Mouse (Mus musculus) ES-E14 (cell line): ENCODE data around the gene Srm. TPM values are rescaled to one million over a fixed set of nuclear protein-coding genes. Genes with fewer than 3 reads are reported as not detected.

Experiments
- DNase-seq: peaks from one replicate; pipeline ENCODE4 v3.0.0-alpha.2; 2013; ENCODE audit warnings: low read depth, low spot score
- H3K27ac ChIP-seq: 2 replicates; pipeline ENCODE4 v1.5.1; 2012; ENCODE audit warnings: low read depth, mild to moderate bottlenecking, low read length, moderate library complexity, mixed read lengths; ENCODE audit not compliant: poor library complexity, insufficient read depth, severe bottlenecking
- H3K36me3 ChIP-seq: 2 replicates; pipeline ENCODE4 v1.6.1; 2012; ENCODE audit warnings: mild to moderate bottlenecking, low read length, moderate library complexity, mixed read lengths; ENCODE audit not compliant: control insufficient read depth, poor library complexity, insufficient read depth, severe bottlenecking
- H3K4me1 ChIP-seq, 2 experiments: fragments of 150-350 bp in 1 of 2; sonication (generic) in 1 of 2; 2 replicates each; pipeline ENCODE4 v1.6.1; 2012; ENCODE audit warnings: low read length in 2 of 2, mild to moderate bottlenecking in 1 of 2, mixed read lengths in 1 of 2; ENCODE audit not compliant: control insufficient read depth in 2 of 2, insufficient read depth in 2 of 2, poor library complexity in 1 of 2
- H3K4me3 ChIP-seq, 2 experiments: fragments of 150-350 bp in 1 of 2; sonication (generic) in 1 of 2; 2 replicates each; pipeline ENCODE4 v1.5.1; 2012; ENCODE audit warnings: low read length in 2 of 2, low read depth in 1 of 2, mild to moderate bottlenecking in 1 of 2, mixed read lengths in 1 of 2; ENCODE audit not compliant: insufficient read depth in 1 of 2, poor library complexity in 1 of 2, severe bottlenecking in 1 of 2
- H3K9ac ChIP-seq: 2 replicates; pipeline ENCODE4 v1.6.1; 2012; ENCODE audit warnings: low read depth, mild to moderate bottlenecking, low read length, mixed read lengths; ENCODE audit not compliant: poor library complexity, insufficient read depth, severe bottlenecking
- H3K9me3 ChIP-seq: fragments of 150-350 bp; sonication (generic); 2 replicates; pipeline ENCODE4 v1.6.1; 2012; ENCODE audit warnings: low read depth, mild to moderate bottlenecking, low read length; ENCODE audit not compliant: control insufficient read depth, insufficient read depth
- CHD2 ChIP-seq: IDR thresholded peaks from 2 replicates; pipeline ENCODE4 v1.6.1; 2014; ENCODE audit warnings: mild to moderate bottlenecking, low read depth, low read length, inconsistent platforms
- HCFC1 ChIP-seq: IDR thresholded peaks from 2 replicates; pipeline ENCODE4 v1.6.1; 2012; ENCODE audit warnings: low read length, inconsistent platforms, borderline replicate concordance; ENCODE audit not compliant: insufficient read depth
- MAFK ChIP-seq: IDR thresholded peaks from 2 replicates; pipeline ENCODE4 v1.6.1; 2014; ENCODE audit warnings: mild to moderate bottlenecking, low read depth, low read length, inconsistent platforms; ENCODE audit not compliant: insufficient read depth
- ZC3H11A ChIP-seq: IDR thresholded peaks from 2 replicates; pipeline ENCODE4 v1.6.1; 2012; ENCODE audit warnings: low read depth, mild to moderate bottlenecking, inconsistent platforms, low read length, borderline replicate concordance
- ZNF384 ChIP-seq: IDR thresholded peaks from 2 replicates; pipeline ENCODE4 v1.6.1; 2012; ENCODE audit warnings: low read depth, low read length, inconsistent platforms
- in situ Hi-C, 2 experiments: fragments of 600-800 bp; cut with MboI; formaldehyde crosslinking; loops; one replicate each; pipeline ENCODE4 v1.15.1; 2025; ENCODE audit warnings: low sequenced_read_pairs in 2 of 2, inconsistent platforms in 1 of 2; ENCODE audit not compliant: unreplicated experiment in 2 of 2
- total RNA-seq: library from RNA; depleted of rRNA; stranded (reverse); fragments of 300-350 nt; gene quantifications from 2 replicates; pipeline ENCODE4 v1.2.3, GENCODE M21; 2012; rRNA removed

Gene Srm
- total RNA-seq, result 165 and 199 TPM in 2 replicates

DNA sequence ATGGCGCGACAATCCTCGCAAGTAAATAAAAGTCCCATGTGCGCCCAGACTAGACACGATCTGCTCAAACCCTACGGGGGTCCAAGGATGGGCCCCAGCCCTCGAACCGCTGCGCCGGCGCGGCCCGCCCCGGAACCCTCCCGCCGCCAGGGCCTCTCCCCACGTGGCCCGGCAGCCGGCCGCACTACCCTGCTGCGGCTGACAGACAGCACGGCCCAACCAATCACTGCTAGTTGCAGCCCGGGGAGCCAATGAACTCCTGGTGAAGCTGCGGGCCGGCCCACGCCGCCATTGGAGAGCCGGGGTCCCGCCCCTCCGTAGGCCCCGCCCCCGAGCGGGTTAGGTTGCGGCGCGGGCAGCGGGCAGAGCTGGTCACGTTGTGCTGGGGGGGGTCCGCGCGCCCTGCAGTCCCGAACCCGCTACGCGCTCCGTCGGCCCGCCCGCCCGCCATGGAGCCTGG lies at the start of gene Srm:
Gene Srm, plus strand, starts transcription at position 333 of the 460 bp plus-strand sequence.
- Histone ChIP-seq H3K9ac (peak within 1 kb of the TSS; percentile 86), H3K4me3 (peak within 1 kb of the TSS; percentile 84 to 97), H3K36me3 (peaks cover 36% of the 10 kb centered on the region), H3K4me1 (peaks cover 0 to 17% of the 10 kb centered on the region in 2 experiments; a peak in 1 of 4 replicates), H3K9me3 (no peaks in the 10 kb centered on the region), H3K27ac (peak within 1 kb of the TSS; percentile 24)
- peak; percentile 85 for DNase-seq
- TF ChIP-seq MAFK (no peak), ZC3H11A (no peak), HCFC1 (peak; percentile 54; the same call in 1 of the 2 replicates), CHD2 (peak; percentile 89), ZNF384 (no peak)
- in situ Hi-C loops, result no loop called here

- H3K4me3 ChIP-seq, result no peak overlapping the region
- no peak overlapping the region for H3K9ac ChIP-seq
- DNase-seq, result no peak
- no peak for TF ChIP-seq HCFC1
- H3K27ac ChIP-seq, result no peak overlapping the region
- in situ Hi-C loops, result no loop called here
- peaks cover 40% of the 10 kb centered on the region for H3K36me3 ChIP-seq
- no peaks in the 10 kb centered on the region for H3K9me3 ChIP-seq
- no peaks in the 10 kb centered on the region for H3K4me1 ChIP-seq
Measured at GRCm38 (mm10) chr4:148549106-148549505, 42.2 kb upstream of the Srm start.

- no peaks in the 10 kb centered on the region; a peak in 2 of 4 replicates for H3K4me1 ChIP-seq
- peaks cover 29% of the 10 kb centered on the region for H3K36me3 ChIP-seq
- in situ Hi-C loops, result no loop called here
- peak overlapping the region; percentile 86 for H3K9ac ChIP-seq
- H3K9me3 ChIP-seq, result no peaks in the 10 kb centered on the region
- no peak for DNase-seq
- H3K27ac ChIP-seq, result no peak overlapping the region
- peak overlapping the region; percentile 71 to 99 for H3K4me3 ChIP-seq
- TF ChIP-seq HCFC1 (no peak), MAFK (no peak), ZNF384 (no peak), ZC3H11A (no peak), CHD2 (no peak)
Measured at GRCm38 (mm10) chr4:148557766-148558165, 33.5 kb upstream of the Srm start.

DNA sequence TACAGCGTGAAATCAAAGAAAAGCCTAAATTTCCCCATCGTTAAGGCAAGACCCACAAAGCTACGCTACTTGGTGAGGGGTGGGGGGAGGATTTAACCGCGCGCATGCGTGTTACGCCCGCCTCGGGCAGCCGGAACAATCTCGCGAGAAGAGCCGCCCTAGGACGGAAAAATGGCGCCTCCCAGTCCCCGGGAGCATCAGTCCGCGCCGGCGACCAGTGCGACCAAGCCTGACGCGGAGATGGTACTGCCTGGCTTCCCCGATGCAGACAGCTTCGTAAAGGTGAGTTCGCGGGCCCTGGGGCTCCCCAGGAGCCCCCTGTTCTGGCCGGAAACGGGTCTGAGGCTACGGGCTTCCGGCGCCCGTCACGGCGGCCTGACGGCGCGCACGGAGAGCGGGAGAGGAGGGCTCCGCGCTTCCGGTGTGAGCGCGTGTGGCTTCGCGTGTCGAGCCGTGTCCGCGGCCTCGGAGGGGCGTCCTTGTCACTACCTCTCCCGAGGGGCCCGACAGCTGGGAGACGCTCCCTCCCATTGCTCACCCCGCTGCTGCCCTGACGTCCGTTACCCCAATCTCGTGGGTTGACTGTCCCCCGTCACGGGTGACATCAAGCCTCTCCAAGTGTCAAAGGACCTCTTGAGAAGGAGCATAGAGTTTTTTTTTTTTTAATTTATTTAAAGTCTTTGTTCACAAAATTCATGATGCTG lies 32.9 kb upstream of the Srm start, which contains the start of gene Exosc10:
Gene Exosc10, plus strand, starts transcription at position 133 of the 704 bp plus-strand sequence.
- Histone ChIP-seq H3K27ac (peak within 1 kb of the TSS; percentile 90), H3K4me3 (peak within 1 kb of the TSS; percentile 71 to 99), H3K9me3 (no peaks in the 10 kb centered on the region), H3K9ac (peak within 1 kb of the TSS; percentile 99), H3K36me3 (peaks cover 31% of the 10 kb centered on the region), H3K4me1 (peaks cover 0 to 2% of the 10 kb centered on the region in 2 experiments; a peak in 2 of 4 replicates)
- in situ Hi-C loops, result no loop called here
- TF ChIP-seq MAFK (no peak), CHD2 (peak; percentile 95), HCFC1 (peak; percentile 13; the same call in 1 of the 2 replicates), ZC3H11A (no peak), ZNF384 (0 out of 2 replicates have a peak, but pooled peaks have one; percentile 2)
- peak; percentile 72 for DNase-seq

- Histone ChIP-seq H3K4me3 (no peak overlapping the region), H3K4me1 (peaks cover 0 to 2% of the 10 kb centered on the region in 2 experiments; a peak in 2 of 4 replicates), H3K9ac (no peak overlapping the region), H3K27ac (no peak overlapping the region), H3K36me3 (peaks cover 58% of the 10 kb centered on the region), H3K9me3 (no peaks in the 10 kb centered on the region)
- peak; percentile 15 for DNase-seq
- no peak for TF ChIP-seq ZNF384
- in situ Hi-C loops, result no loop called here
Measured at GRCm38 (mm10) chr4:148562676-148563075, 28.6 kb upstream of the Srm start.
